Mouse (Mus musculus): ENCODE results near the gene Methig1. TPM values are rescaled to one million over a fixed set of nuclear protein-coding genes. Genes with fewer than 3 reads are reported as not detected.

Methig1 gene
- polyA plus RNA-seq, 1 experiment from 2014 or later = not detected

DNA sequence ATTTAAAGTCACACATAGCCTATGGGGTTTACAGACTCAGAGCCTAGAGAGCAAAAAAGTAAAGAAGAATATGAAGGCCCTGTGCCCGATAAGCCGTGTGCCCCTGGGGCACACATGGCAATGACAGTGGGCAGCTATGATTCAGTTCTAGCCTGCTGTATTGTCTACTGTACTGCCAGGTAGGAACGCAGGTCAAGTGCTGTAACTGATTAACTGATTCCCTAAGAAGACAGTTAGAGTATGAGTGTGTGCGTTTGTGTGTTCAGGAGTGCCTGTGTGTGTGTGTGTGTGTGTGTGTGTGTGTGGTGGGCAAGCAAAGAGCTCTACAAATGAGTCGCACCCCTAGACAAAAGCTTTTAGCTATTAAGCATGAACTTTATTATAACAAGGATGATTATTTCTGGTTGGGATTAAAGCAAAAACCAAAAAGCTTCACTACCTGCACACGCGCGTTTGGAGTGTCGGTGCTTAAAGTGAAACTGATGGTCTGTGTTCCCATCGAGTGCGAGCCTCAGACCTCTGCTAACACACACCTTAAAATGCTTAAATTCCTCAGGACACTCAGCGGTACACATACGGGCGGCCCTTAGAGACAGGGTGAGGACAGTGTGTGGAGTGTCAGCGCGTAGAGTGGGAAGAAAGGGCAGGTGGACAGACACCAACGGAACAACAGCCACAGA lies 34.7 kb downstream of the Methig1 start:
- H3K4me2 ChIP-seq = no peak overlapping the region
- H3K27ac ChIP-seq (ENCODE audit: low read depth, low read length) = no peak overlapping the region
- no peak for DNase-seq (ENCODE audit: low spot score, missing footprints)
- WGBS = 95% methylated on average over 17 of the region's 17 CpGs
- H3K36me3 ChIP-seq (ENCODE audit: control insufficient read depth, insufficient read depth, low read length) = no peaks in the 10 kb centered on the region
- no peaks in the 10 kb centered on the region for H3K27me3 ChIP-seq (ENCODE audit: control insufficient read depth, insufficient read depth, low read length)
- H3K4me3 ChIP-seq (ENCODE audit: low read depth, low read length) = no peak overlapping the region
- H3K9me3 ChIP-seq (ENCODE audit: control insufficient read depth, low read length) = no peaks in the 10 kb centered on the region
- ATAC-seq (ENCODE audit: low FRiP score) = no peak
- no peak overlapping the region for H3K9ac ChIP-seq (ENCODE audit: low read length)
- H3K4me1 ChIP-seq (ENCODE audit: control insufficient read depth, insufficient read depth, low read length) = no peaks in the 10 kb centered on the region

DNA sequence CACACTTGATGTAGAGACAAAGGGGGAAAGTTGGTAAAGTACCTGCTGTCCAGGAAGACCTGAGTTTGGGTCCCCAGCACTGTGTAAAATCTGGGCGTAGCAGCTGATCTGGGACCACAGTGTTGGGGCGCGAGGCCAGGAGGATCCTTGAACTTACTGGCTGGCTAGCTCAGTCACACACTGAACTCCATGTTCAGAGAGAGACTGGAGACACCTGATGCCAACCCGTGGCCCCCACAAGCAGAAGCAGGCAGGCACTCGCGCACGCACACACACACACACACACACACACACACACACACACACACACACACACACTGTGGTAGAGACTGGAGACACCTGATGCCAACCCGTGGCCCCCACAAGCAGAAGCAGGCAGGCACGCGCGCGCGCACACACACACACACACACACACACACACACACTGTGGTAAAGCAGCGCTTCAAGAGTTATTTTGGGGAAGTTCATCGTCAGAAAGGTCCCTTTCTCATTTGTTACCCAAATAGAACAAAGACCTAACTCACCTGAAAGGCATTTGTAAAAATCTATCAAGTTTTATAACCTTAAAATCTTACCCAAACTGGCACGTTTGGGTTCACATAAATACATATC lies 35.4 kb downstream of the Methig1 start:
- no peak for DNase-seq (ENCODE audit: low spot score, missing footprints)
- no peak overlapping the region for H3K9ac ChIP-seq (ENCODE audit: low read length)
- H3K27me3 ChIP-seq (ENCODE audit: control insufficient read depth, insufficient read depth, low read length) = no peaks in the 10 kb centered on the region
- no peak overlapping the region for H3K4me2 ChIP-seq
- no peak for ATAC-seq (ENCODE audit: low FRiP score)
- H3K36me3 ChIP-seq (ENCODE audit: control insufficient read depth, insufficient read depth, low read length) = no peaks in the 10 kb centered on the region; the same call in 1 of the 2 replicates
- H3K4me1 ChIP-seq (ENCODE audit: control insufficient read depth, insufficient read depth, low read length) = no peaks in the 10 kb centered on the region
- no peak overlapping the region for H3K27ac ChIP-seq (ENCODE audit: low read depth, low read length)
- no peak overlapping the region for H3K4me3 ChIP-seq (ENCODE audit: low read depth, low read length)
- 92% methylated on average over 14 of the region's 16 CpGs for WGBS
- H3K9me3 ChIP-seq (ENCODE audit: control insufficient read depth, low read length) = no peaks in the 10 kb centered on the region

DNA sequence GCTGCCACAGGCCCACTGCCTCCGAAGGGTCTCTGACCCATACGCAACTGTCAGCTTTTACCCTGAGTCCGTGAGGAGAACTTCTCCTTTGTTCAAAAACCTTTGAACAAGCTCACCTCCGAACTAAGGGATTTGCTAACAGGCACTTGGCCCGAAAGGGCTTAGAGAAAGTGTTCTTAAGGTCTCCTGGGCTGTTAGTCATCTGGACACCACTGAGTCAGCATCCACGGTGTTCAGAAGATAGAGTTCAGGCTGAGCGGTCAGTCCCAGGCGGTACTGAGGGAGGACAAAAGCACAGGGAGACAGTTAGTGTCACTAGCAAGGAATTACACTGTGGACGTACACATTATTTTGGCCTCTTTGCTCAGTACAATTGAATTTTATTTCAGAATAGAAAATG lies 35.9 kb downstream of the Methig1 start:
- DNase-seq (ENCODE audit: low spot score, missing footprints) (no peak), ATAC-seq (ENCODE audit: low FRiP score) (no peak)
- H3K36me3 ChIP-seq (ENCODE audit: control insufficient read depth, insufficient read depth, low read length) = peaks cover 4% of the 10 kb centered on the region; the same call in 1 of the 2 replicates
- no peak overlapping the region for H3K27ac ChIP-seq (ENCODE audit: low read depth, low read length)
- WGBS = 67% methylated on average over 9 of the region's 9 CpGs
- no peak overlapping the region for H3K9ac ChIP-seq (ENCODE audit: low read length)
- no peak overlapping the region for H3K4me3 ChIP-seq (ENCODE audit: low read depth, low read length)
- H3K9me3 ChIP-seq (ENCODE audit: control insufficient read depth, low read length) = no peaks in the 10 kb centered on the region
- no peaks in the 10 kb centered on the region for H3K4me1 ChIP-seq (ENCODE audit: control insufficient read depth, insufficient read depth, low read length)
- H3K27me3 ChIP-seq (ENCODE audit: control insufficient read depth, insufficient read depth, low read length) = no peaks in the 10 kb centered on the region
- H3K4me2 ChIP-seq = no peak overlapping the region

DNA sequence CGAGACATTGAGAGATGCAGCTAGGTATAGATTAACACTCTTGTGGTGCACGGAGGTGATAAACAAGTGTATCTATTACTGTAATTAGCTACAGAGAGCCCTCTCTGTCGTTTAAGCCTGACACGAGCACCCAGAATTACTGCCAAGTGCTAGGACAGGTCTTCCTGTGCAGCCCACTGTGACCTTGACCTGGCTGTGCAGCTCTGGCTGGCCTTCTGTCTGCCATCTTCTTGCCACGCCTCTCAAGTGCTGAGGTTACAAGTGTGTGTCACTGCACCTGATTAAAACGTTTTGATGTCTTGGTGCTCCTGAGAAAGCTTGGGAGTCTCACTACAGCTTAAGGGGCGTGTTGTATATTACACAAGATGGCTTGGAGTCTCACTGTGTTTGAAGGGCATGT lies 38.1 kb downstream of the Methig1 start:
- no peak overlapping the region for H3K4me3 ChIP-seq (ENCODE audit: low read depth, low read length)
- no peaks in the 10 kb centered on the region for H3K27me3 ChIP-seq (ENCODE audit: control insufficient read depth, insufficient read depth, low read length)
- no peaks in the 10 kb centered on the region for H3K9me3 ChIP-seq (ENCODE audit: control insufficient read depth, low read length)
- no peaks in the 10 kb centered on the region for H3K4me1 ChIP-seq (ENCODE audit: control insufficient read depth, insufficient read depth, low read length)
- no peak overlapping the region for H3K9ac ChIP-seq (ENCODE audit: low read length)
- no peak overlapping the region for H3K27ac ChIP-seq (ENCODE audit: low read depth, low read length)
- peaks cover 5% of the 10 kb centered on the region; the same call in 1 of the 2 replicates for H3K36me3 ChIP-seq (ENCODE audit: control insufficient read depth, insufficient read depth, low read length)
- 84% methylated on average over 7 of the region's 7 CpGs for WGBS
- H3K4me2 ChIP-seq = no peak overlapping the region
- DNase-seq (ENCODE audit: low spot score, missing footprints) (no peak), ATAC-seq (ENCODE audit: low FRiP score) (no peak)

DNA sequence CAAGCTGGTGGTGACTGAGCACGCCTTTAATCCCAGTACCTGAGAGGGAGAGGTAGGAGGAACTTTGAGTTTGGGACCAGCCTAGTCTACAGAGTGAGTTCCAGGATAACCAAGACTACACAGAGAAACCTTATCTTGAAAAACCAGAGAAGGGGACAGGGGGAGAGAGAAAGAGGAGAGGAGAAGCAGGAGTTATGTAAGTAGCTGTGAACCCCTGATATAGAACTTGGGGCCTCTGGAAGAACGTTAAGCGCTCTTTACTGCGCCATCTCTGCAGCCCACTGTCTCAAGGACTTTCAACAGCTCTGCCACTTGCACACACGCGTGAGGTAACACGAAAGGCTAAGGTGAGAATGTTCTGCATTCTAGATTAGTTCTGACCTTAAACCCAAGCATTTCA lies 38.6 kb downstream of the Methig1 start:
- no peaks in the 10 kb centered on the region for H3K9me3 ChIP-seq (ENCODE audit: control insufficient read depth, low read length)
- ATAC-seq (ENCODE audit: low FRiP score) (no peak), DNase-seq (ENCODE audit: low spot score, missing footprints) (no peak)
- no peak overlapping the region for H3K27ac ChIP-seq (ENCODE audit: low read depth, low read length)
- H3K4me3 ChIP-seq (ENCODE audit: low read depth, low read length) = no peak overlapping the region
- H3K9ac ChIP-seq (ENCODE audit: low read length) = no peak overlapping the region
- WGBS = 89% methylated on average over 7 of the region's 7 CpGs
- no peak overlapping the region for H3K4me2 ChIP-seq
- H3K36me3 ChIP-seq (ENCODE audit: control insufficient read depth, insufficient read depth, low read length) = peaks cover 5% of the 10 kb centered on the region; the same call in 1 of the 2 replicates
- no peaks in the 10 kb centered on the region for H3K4me1 ChIP-seq (ENCODE audit: control insufficient read depth, insufficient read depth, low read length)
- H3K27me3 ChIP-seq (ENCODE audit: control insufficient read depth, insufficient read depth, low read length) = no peaks in the 10 kb centered on the region

DNA sequence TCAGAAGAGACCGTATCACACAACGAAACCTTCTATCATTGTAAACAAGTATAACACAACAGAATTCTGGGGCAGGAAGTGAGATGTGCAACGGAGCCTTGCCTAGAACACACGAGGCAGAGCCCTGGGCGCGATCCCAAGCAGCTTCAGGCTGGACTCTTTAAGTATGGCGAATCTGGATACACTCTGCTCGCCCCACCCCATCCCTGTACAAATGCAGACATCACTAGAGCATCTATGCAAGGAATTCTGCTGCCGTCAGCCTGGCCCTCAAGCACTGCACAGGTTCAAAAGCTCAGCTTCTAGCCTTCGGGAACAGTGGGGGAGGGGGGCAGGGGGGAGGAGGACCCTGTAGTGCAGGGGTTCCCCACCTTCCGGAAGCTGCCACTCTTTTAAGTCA lies 40.1 kb downstream of the Methig1 start:
- no peak overlapping the region for H3K9ac ChIP-seq (ENCODE audit: low read length)
- DNase-seq (ENCODE audit: low spot score, missing footprints) = no peak
- no peak overlapping the region for H3K4me3 ChIP-seq (ENCODE audit: low read depth, low read length)
- WGBS = 91% methylated on average over 11 of the region's 11 CpGs
- ATAC-seq (ENCODE audit: low FRiP score) = no peak
- H3K4me2 ChIP-seq = no peak overlapping the region
- H3K9me3 ChIP-seq (ENCODE audit: control insufficient read depth, low read length) = no peaks in the 10 kb centered on the region
- H3K36me3 ChIP-seq (ENCODE audit: control insufficient read depth, insufficient read depth, low read length) = peaks cover 12% of the 10 kb centered on the region
- no peak overlapping the region for H3K27ac ChIP-seq (ENCODE audit: low read depth, low read length)
- no peaks in the 10 kb centered on the region for H3K27me3 ChIP-seq (ENCODE audit: control insufficient read depth, insufficient read depth, low read length)
- H3K4me1 ChIP-seq (ENCODE audit: control insufficient read depth, insufficient read depth, low read length) = no peaks in the 10 kb centered on the region

DNA sequence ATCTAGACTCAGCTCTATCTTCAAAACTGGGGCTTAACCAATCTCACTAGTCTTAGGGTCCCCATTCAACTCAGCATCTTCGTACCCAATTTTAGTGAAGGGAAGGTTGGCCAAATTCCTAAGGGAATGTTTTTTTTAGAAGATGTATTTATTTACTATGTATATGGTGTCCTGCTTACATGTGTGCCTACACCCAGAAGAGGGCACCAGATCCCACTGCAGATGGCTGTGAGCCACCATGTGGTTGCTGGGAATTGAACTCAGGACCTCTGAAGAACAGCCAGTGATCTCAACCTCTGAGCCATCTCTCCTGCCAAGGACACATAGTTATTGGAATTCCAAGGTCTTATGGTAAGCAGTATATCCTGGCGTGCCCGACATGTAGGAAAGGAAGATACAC lies 42.6 kb downstream of the Methig1 start:
- 96% methylated on average over 3 of the region's 3 CpGs for WGBS
- ATAC-seq (ENCODE audit: low FRiP score) (no peak), DNase-seq (ENCODE audit: low spot score, missing footprints) (no peak)
- no peaks in the 10 kb centered on the region for H3K4me1 ChIP-seq (ENCODE audit: control insufficient read depth, insufficient read depth, low read length)
- H3K4me2 ChIP-seq = no peak overlapping the region
- no peak overlapping the region for H3K27ac ChIP-seq (ENCODE audit: low read depth, low read length)
- H3K36me3 ChIP-seq (ENCODE audit: control insufficient read depth, insufficient read depth, low read length) = peaks cover 26% of the 10 kb centered on the region
- H3K4me3 ChIP-seq (ENCODE audit: low read depth, low read length) = no peak overlapping the region
- no peaks in the 10 kb centered on the region for H3K27me3 ChIP-seq (ENCODE audit: control insufficient read depth, insufficient read depth, low read length)
- no peak overlapping the region for H3K9ac ChIP-seq (ENCODE audit: low read length)
- H3K9me3 ChIP-seq (ENCODE audit: control insufficient read depth, low read length) = no peaks in the 10 kb centered on the region

DNA sequence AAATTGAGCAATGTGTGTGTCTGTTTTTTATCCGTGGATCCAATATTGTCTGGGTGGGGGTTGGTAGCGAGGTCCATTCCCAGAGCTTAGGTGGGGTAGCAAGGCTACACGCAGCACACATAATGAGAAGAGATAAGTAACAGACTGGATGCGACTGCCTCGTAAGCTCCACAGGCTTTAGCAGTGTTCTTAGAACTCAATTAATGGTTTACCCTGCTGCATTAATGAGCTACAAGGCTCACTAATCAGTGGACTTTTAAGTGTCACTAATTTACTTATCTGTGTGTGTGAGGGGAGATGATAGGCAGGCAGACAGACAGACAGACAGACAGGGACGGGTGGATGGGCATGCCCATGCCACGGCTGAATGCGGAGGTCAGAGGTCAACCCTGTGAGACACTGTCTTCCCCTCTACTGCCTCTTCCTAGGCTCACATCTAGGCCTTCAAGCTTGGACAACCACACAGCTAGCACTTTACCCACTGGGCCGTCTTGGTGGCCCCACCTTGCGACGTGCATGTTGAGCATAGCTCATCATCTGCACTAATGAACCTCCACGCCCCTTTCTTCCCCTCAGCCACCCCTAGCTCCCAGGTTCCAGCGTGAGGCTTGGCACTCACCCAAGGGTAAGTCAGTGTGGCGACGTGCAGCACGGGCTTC lies 47.8 kb downstream of the Methig1 start:
- Histone ChIP-seq H3K9me3 (ENCODE audit: control insufficient read depth, low read length) (no peaks in the 10 kb centered on the region), H3K4me1 (ENCODE audit: control insufficient read depth, insufficient read depth, low read length) (no peaks in the 10 kb centered on the region), H3K36me3 (ENCODE audit: control insufficient read depth, insufficient read depth, low read length) (peaks cover 32% of the 10 kb centered on the region), H3K4me3 (ENCODE audit: low read depth, low read length) (no peak overlapping the region), H3K27ac (ENCODE audit: low read depth, low read length) (no peak overlapping the region), H3K9ac (ENCODE audit: low read length) (no peak overlapping the region), H3K27me3 (ENCODE audit: control insufficient read depth, insufficient read depth, low read length) (no peaks in the 10 kb centered on the region), H3K4me2 (no peak overlapping the region)
- ATAC-seq (ENCODE audit: low FRiP score) = no peak
- WGBS = 91% methylated on average over 16 of the region's 16 CpGs
- DNase-seq (ENCODE audit: low spot score, missing footprints) = no peak

DNA sequence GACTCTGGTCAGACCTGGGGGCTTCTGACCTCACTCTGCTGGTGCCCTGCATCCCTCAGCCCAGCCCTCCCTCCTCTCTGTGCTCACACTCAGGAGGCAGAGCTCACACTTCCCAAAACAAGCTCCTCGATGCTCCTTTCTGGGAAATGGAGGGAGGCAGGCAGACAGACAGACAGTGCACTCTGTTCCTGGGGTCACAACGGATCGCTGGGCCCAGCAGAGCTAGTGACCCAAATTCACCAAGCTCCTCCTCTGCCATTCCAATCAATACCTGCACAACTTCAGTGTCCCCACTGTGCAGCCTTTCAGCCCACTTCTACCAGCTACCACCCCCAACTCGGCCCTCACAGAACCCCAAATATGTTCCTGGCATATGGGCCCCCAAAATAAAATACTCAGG lies 48.9 kb downstream of the Methig1 start:
- no peaks in the 10 kb centered on the region for H3K27me3 ChIP-seq (ENCODE audit: control insufficient read depth, insufficient read depth, low read length)
- H3K36me3 ChIP-seq (ENCODE audit: control insufficient read depth, insufficient read depth, low read length) = peaks cover 32% of the 10 kb centered on the region
- H3K9me3 ChIP-seq (ENCODE audit: control insufficient read depth, low read length) = no peaks in the 10 kb centered on the region

More for the DNA sequence above, 48.9 kb downstream of the Methig1 start:
- Histone ChIP-seq H3K4me2 (no peak overlapping the region), H3K4me1 (ENCODE audit: control insufficient read depth, insufficient read depth, low read length) (no peaks in the 10 kb centered on the region), H3K27ac (ENCODE audit: low read depth, low read length) (no peak overlapping the region), H3K4me3 (ENCODE audit: low read depth, low read length) (no peak overlapping the region), H3K9ac (ENCODE audit: low read length) (no peak overlapping the region)
- ATAC-seq (ENCODE audit: low FRiP score) (no peak), DNase-seq (ENCODE audit: low spot score, missing footprints) (no peak)
- 89% methylated on average over 4 of the region's 4 CpGs for WGBS

Data from midbrain, embryonic 11.5 days (tissue).